Mouse (Mus musculus): ENCODE data around the gene Rabepk. TPM values are rescaled to one million over a fixed set of nuclear protein-coding genes. Genes with fewer than 3 reads are reported as not detected.

The Rabepk gene
- total RNA-seq, 2 experiments from 2014 or later, result 22.9 to 25.2 TPM

Other genes starting within 250 kb of the Rabepk start
- 100 to 1,000 TPM; 119 to 123 TPM for gene Gapvd1, start 44.7 kb downstream of the Rabepk start, total RNA-seq (2021)
- gene Hspa5, start 27.9 kb downstream of the Rabepk start, total RNA-seq (2021), result 100 to 1,000 TPM; 260 to 290 TPM
- gene Fbxw2, start 26.4 kb upstream of the Rabepk start, total RNA-seq (2021), result 100 to 1,000 TPM; 103 to 104 TPM
- not detected for gene Gm34653, start 33.1 kb upstream of the Rabepk start, total RNA-seq (2021)
- under 1 TPM; 0.20 to 0.52 TPM for gene Cutal, start 74.5 kb upstream of the Rabepk start, total RNA-seq (2021)
- 10 to 100 TPM; 38.2 to 45.8 TPM for gene Psmd5, start 75.1 kb upstream of the Rabepk start, total RNA-seq (2021)
- gene Phf19, start 114.1 kb upstream of the Rabepk start, total RNA-seq (2021), result 1 to 10 TPM; 2.3 to 4.5 TPM
- 1 to 10 TPM; 1.1 to 2.6 TPM for gene Traf1, start 161.9 kb upstream of the Rabepk start, total RNA-seq (2021)